Mouse (Mus musculus): ENCODE results near the gene Hoxc9. TPM values are rescaled to one million over a fixed set of nuclear protein-coding genes. Genes with fewer than 3 reads are reported as not detected.

Gene Hoxc9
- total and polyA plus RNA-seq, 2 experiments from 2014 or later, result not detected

GRCm38 (mm10) chr15:103028916-103029512, 52.8 kb downstream of the Hoxc9 start:
- Histone ChIP-seq H3K36me3 (ENCODE audit: insufficient read depth) (no peaks in the 10 kb centered on the region), H3K27ac (ENCODE audit: low read depth, low read length) (no peak overlapping the region), H3K4me3 (ENCODE audit: low read depth, low read length) (no peak overlapping the region), H3K9ac (no peak overlapping the region), H3K27me3 (ENCODE audit: insufficient read depth, low read length) (peaks cover 94% of the 10 kb centered on the region), H3K4me2 (ENCODE audit: low read depth) (no peak overlapping the region), H3K9me3 (ENCODE audit: low read length) (no peaks in the 10 kb centered on the region), H3K4me1 (ENCODE audit: insufficient read depth) (no peaks in the 10 kb centered on the region)
- no peak for ATAC-seq
- no peak for DNase-seq
- WGBS, result 9% methylated on average over 9 of the region's 9 CpGs
- no peak for TF ChIP-seq CTCF (IDR thresholded peaks at IDR 0.05; ENCODE audit: low read depth)

DNA sequence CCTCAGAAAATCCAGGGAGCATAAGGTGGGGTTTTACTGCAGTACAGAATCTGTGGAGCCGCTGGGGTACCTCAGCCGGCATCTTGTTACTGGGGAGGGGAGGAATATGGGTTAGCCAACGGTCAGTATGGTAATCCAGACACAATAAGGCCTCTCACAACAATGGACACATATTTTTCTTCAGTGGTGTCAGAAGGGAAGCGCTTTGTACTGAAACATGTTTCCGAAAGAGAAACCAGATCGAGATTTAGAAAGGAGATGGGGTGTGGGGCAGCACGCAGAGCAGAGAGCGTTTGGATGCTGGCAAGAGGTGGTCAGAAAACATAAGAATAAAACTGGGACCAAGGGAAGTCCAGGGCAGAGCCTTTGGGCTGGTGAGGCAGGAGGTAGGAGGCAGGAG, 53.9 kb downstream of the Hoxc9 start:
- no peak overlapping the region for H3K27ac ChIP-seq (ENCODE audit: low read depth, low read length)
- ATAC-seq (no peak), DNase-seq (no peak)
- H3K36me3 ChIP-seq (ENCODE audit: insufficient read depth), result no peaks in the 10 kb centered on the region
- no peak overlapping the region for H3K4me2 ChIP-seq (ENCODE audit: low read depth)
- no peaks in the 10 kb centered on the region for H3K4me1 ChIP-seq (ENCODE audit: insufficient read depth)
- 3% methylated on average over 8 of the region's 8 CpGs for whole genome bisulfite sequencing
- H3K4me3 ChIP-seq (ENCODE audit: low read depth, low read length), result no peak overlapping the region
- H3K27me3 ChIP-seq (ENCODE audit: insufficient read depth, low read length), result peaks cover 94% of the 10 kb centered on the region
- no peak for TF ChIP-seq CTCF (IDR thresholded peaks at IDR 0.05; ENCODE audit: low read depth)
- no peak overlapping the region for H3K9ac ChIP-seq
- no peaks in the 10 kb centered on the region for H3K9me3 ChIP-seq (ENCODE audit: low read length)

DNA sequence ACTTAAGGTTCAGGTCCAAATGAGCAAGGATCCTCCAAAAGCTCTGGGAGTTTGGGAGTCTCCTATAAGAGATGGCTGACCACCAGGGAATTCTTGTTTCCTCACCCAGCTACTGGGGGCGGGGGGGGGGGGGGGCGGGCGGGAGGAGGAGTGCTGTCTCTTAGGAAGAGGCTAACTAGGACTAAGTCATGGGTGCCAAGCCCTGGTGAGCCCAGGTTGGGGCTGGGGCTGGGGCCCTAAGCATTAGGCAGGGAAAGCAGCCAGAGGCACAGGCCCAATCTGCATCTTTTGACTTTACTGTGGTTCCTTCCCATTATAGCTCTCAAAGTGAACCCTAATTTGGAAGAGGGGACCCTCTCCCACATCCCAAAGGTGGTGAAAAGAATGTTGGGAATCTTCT, 55.9 kb downstream of the Hoxc9 start:
- TF ChIP-seq CTCF (IDR thresholded peaks at IDR 0.05; ENCODE audit: low read depth), result no peak
- Histone ChIP-seq H3K4me1 (ENCODE audit: insufficient read depth) (no peaks in the 10 kb centered on the region), H3K9me3 (ENCODE audit: low read length) (no peaks in the 10 kb centered on the region), H3K4me3 (ENCODE audit: low read depth, low read length) (no peak overlapping the region), H3K9ac (no peak overlapping the region), H3K4me2 (ENCODE audit: low read depth) (no peak overlapping the region), H3K27me3 (ENCODE audit: insufficient read depth, low read length) (peaks cover 95% of the 10 kb centered on the region), H3K36me3 (ENCODE audit: insufficient read depth) (no peaks in the 10 kb centered on the region), H3K27ac (ENCODE audit: low read depth, low read length) (no peak overlapping the region)
- no peak for DNase-seq
- WGBS, result 0% methylated on average over 3 of the region's 3 CpGs
- no peak for ATAC-seq

DNA sequence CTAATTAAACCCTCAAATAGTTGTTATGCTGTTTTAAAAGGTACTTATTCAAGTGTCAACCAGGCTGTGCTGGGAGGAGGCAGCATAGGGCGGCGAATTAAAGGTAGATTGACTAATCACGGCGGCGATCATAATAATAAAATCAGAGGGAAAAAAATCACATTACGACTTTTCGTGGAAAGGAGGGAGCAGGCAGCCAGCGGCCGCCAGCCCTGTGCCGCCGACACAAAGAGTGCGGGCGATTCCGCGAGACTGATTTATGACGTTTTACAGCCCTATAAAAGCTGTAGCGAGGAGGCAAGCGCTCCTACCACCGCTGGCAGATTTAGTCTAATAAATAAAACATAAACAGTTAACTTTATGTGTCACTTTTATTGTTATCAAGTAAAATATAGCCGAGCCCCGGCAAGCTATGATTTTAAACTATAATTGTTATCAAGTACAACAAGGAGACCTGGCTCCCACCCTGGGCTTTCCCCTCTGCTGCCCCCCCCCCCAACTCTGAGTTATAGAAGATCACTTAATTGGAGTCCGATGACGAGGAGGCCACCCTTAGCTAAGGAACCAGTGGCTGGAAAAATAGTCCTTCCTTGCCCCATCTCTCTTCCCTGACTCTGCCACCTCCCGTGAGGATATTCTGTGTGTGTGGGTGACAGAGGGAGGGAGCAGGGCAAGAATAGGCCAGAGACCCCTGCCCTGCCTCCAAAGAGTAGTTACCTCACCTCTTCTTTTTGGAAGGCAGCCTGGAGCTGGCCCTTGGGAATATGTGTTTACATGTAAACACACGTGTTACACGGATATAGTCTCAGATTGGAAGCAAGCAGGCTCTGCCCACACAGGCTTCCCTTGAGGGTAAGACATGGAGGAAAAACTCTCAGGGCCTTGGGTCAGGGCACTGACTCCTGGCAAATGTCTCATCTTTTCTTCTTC, 56.7 kb downstream of the Hoxc9 start:
- DNase-seq, result no peak
- Histone ChIP-seq H3K4me1 (ENCODE audit: insufficient read depth) (no peaks in the 10 kb centered on the region), H3K4me3 (ENCODE audit: low read depth, low read length) (no peak overlapping the region), H3K9ac (no peak overlapping the region), H3K36me3 (ENCODE audit: insufficient read depth) (no peaks in the 10 kb centered on the region), H3K27ac (ENCODE audit: low read depth, low read length) (no peak overlapping the region), H3K9me3 (ENCODE audit: low read length) (no peaks in the 10 kb centered on the region), H3K4me2 (ENCODE audit: low read depth) (no peak overlapping the region), H3K27me3 (ENCODE audit: insufficient read depth, low read length) (peaks cover 95% of the 10 kb centered on the region)
- ATAC-seq, result no peak
- under 1% methylated on average over 26 of the region's 26 CpGs for WGBS
- no peak for TF ChIP-seq CTCF (IDR thresholded peaks at IDR 0.05; ENCODE audit: low read depth)

DNA sequence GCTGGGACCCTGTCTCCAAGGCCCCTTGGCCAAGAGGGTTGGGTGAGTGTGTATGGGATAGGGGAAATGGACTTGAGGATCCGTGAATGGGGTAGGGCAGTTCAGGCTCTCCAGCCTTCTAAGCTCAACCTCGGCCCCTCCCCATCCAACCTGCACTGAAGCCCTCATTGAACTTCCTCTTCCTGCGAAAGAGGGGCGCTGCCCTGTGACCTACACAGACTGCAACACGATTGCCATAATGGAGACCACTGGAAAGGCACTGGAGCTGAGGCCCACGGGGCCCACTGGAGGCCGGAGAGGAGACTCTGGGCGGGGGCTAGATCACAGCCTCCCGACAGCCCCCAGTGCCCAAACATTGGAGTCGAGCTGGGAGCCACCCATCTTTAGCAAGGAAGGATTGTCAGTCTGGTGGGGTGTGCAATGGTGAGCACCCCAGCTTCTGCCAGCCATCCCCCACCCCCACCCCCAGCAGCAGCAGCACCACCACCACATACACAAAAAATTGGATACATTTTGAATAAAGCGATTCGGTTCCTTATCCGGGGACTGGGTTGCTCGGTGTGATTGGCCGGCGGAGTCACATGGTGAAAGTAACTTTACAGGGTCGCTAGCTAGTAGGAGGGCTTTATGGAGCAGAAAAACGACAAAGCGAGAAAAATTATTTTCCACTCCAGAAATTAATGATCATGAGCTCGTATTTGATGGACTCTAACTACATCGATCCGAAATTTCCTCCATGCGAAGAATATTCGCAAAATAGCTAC, 58.0 kb downstream of the Hoxc9 start:
- H3K9ac ChIP-seq, result no peak overlapping the region
- TF ChIP-seq CTCF (IDR thresholded peaks at IDR 0.05; ENCODE audit: low read depth), result no peak
- H3K27ac ChIP-seq (ENCODE audit: low read depth, low read length), result no peak overlapping the region
- no peaks in the 10 kb centered on the region for H3K36me3 ChIP-seq (ENCODE audit: insufficient read depth)
- H3K4me3 ChIP-seq (ENCODE audit: low read depth, low read length), result 0 out of 2 replicates have a peak overlapping the region, but pooled peaks have one; percentile 2
- no peaks in the 10 kb centered on the region for H3K4me1 ChIP-seq (ENCODE audit: insufficient read depth)
- ATAC-seq (no peak), DNase-seq (no peak)
- H3K9me3 ChIP-seq (ENCODE audit: low read length), result no peaks in the 10 kb centered on the region
- no peak overlapping the region for H3K4me2 ChIP-seq (ENCODE audit: low read depth)
- peaks cover 95% of the 10 kb centered on the region for H3K27me3 ChIP-seq (ENCODE audit: insufficient read depth, low read length)
- 1% methylated on average over 24 of the region's 24 CpGs for WGBS

MicroRNAs encoded within 50 kb of the gene (microRNA counts, 519-probe panel; counts per million panel counts)
- microRNA mmu-miR-615-3p (not detected), microRNA mmu-miR-615-5p (not detected)

Small RNAs within 50 kb of the gene (microRNA-seq; reads per million reads assigned to microRNA genes)
- gene Mir196a-2 (0 to 1.7 reads per million in 2 experiments), gene Mir615 (4.3 to 7.0 reads per million in 2 experiments)

Other genes with a start within 250 kb of the Hoxc9 start
- gene Hoxc13, start 55.3 kb upstream of the Hoxc9 start, total RNA-seq (2014; rRNA removed), result not detected in 2 replicates
- gene Hoxc13, start 55.3 kb upstream of the Hoxc9 start, polyA plus RNA-seq (2015; fragmentation: Nextera tagmentation; extraction: Ambion mirVana), result not detected in 2 replicates
- not detected in 2 replicates for gene Hoxc12, start 39.7 kb upstream of the Hoxc9 start, total RNA-seq (2014; rRNA removed)
- gene Hoxc12, start 39.7 kb upstream of the Hoxc9 start, polyA plus RNA-seq (2015; fragmentation: Nextera tagmentation; extraction: Ambion mirVana), result not detected in 2 replicates
- gene Hoxc11, start 22.0 kb upstream of the Hoxc9 start, total RNA-seq (2014; rRNA removed), result not detected in 2 replicates
- gene Hoxc11, start 22.0 kb upstream of the Hoxc9 start, polyA plus RNA-seq (2015; fragmentation: Nextera tagmentation; extraction: Ambion mirVana), result not detected in 2 replicates
- gene Hoxc10, start 9.6 kb upstream of the Hoxc9 start, total RNA-seq (2014; rRNA removed), result not detected in 2 replicates
- not detected in 2 replicates for gene Hoxc10, start 9.6 kb upstream of the Hoxc9 start, polyA plus RNA-seq (2015; fragmentation: Nextera tagmentation; extraction: Ambion mirVana)
- not detected in 2 replicates for gene Hoxc5, start 9.0 kb upstream of the Hoxc9 start, total RNA-seq (2014; rRNA removed)
- gene Hoxc5, start 9.0 kb upstream of the Hoxc9 start, polyA plus RNA-seq (2015; fragmentation: Nextera tagmentation; extraction: Ambion mirVana), result not detected in 2 replicates
- gene Hoxc8, start 14.2 kb downstream of the Hoxc9 start, total RNA-seq (2014; rRNA removed), result not detected in 2 replicates
- gene Hoxc8, start 14.2 kb downstream of the Hoxc9 start, polyA plus RNA-seq (2015; fragmentation: Nextera tagmentation; extraction: Ambion mirVana), result not detected in 2 replicates
- gene Hoxc6, start 21.8 kb downstream of the Hoxc9 start, total RNA-seq (2014; rRNA removed), result not detected in 2 replicates
- gene Hoxc6, start 21.8 kb downstream of the Hoxc9 start, polyA plus RNA-seq (2015; fragmentation: Nextera tagmentation; extraction: Ambion mirVana), result not detected in 2 replicates
- gene Hoxc4, start 42.5 kb downstream of the Hoxc9 start, total RNA-seq (2014; rRNA removed), result not detected in 2 replicates
- gene Hoxc4, start 42.5 kb downstream of the Hoxc9 start, polyA plus RNA-seq (2015; fragmentation: Nextera tagmentation; extraction: Ambion mirVana), result not detected in 2 replicates
- 34.0 and 34.4 TPM in 2 replicates for gene Smug1, start 190.7 kb downstream of the Hoxc9 start, total RNA-seq (2014; rRNA removed)
- 14.6 and 18.5 TPM in 2 replicates for gene Smug1, start 190.7 kb downstream of the Hoxc9 start, polyA plus RNA-seq (2015; fragmentation: Nextera tagmentation; extraction: Ambion mirVana)

Measured in forebrain, postnatal 0 days (tissue).